Mouse (Mus musculus) spleen, postnatal 14 days (tissue): ENCODE results near the gene Setmar.

Experiments used
- DNase-seq, 2 experiments: peaks; one replicate each; pipeline ENCODE4 v3.0.0; 2021 to 2022; ENCODE audit warnings: low spot score in 2 of 2

The Setmar gene

DNA sequence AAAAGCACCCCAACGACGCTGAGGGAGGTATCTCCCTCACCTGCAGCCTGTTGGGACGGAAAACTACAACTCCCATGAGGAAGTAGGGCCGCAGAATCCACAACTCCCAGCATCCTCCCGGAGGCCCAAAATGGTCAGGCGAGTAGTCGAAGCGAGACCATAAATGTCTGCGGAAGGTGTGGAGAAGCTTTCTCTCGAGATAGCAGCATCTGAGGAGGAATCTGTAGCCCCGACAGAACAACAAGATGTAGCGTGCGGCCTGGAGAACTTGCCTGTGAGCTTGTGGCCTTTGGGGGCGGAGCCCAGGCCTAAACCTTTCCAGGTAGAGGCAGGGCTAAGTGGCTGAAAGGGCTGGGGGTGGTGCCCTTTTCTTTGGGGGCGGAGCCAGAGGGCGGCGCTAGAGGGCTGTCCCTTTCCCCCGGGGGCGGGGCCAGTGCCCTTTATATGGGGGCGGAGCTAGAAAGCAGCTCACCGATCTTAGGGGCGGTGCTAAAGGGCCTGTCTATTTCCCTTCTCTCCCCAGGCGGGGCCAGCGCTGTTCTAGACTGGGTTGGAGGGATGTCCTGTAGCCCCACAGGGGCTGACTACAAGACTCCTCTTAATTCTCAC lies at the start of gene Setmar:
Setmar (plus strand) TSS at position 128 of the 609 bp plus-strand sequence.
- peak; percentile 91 to 92 for DNase-seq

- DNase-seq = no peak
These were observed 43.2 kb upstream of the Setmar start for GRCm38 (mm10) chr6:108021646-108022045.

GRCm38 (mm10) chr6:108055041-108055440 lies 9.8 kb upstream of the Setmar start:
- DNase-seq = peak in 1 of 2 experiments; percentile 16

- no peak for DNase-seq
These were observed 8.9 kb upstream of the Setmar start for GRCm38 (mm10) chr6:108055946-108056345.

- no peak for DNase-seq
These were observed 7.5 kb upstream of the Setmar start for GRCm38 (mm10) chr6:108057353-108057752.

DNA sequence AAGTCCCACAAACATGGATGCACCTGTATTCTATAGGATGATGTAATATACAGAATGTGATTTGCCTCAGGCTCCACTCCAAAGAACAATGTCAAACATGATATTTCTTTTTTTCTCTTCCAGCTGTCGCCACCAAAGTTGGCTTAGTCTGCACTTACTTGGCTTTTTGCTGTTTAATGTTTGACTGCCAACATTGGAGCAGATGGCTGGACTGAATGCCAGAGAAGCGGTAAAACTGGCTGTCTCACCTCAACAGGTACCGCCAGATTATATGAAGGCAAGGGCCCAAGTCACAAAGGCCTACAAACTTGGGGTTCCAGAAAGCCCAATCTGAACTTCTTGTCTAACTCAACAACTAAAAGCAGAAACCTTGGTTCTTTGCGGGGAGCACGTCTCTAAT lies 6.8 kb upstream of the Setmar start:
- no peak for DNase-seq

- DNase-seq = no peak
These were observed 3.7 kb upstream of the Setmar start for GRCm38 (mm10) chr6:108061121-108061520.

- peak; percentile 11 to 61 for DNase-seq
These were observed 738 bp downstream of the Setmar start for GRCm38 (mm10) chr6:108065583-108065982.

GRCm38 (mm10) chr6:108070947-108071346 lies 6.1 kb downstream of the Setmar start:
- no peak for DNase-seq

- no peak for DNase-seq
These were observed 8.2 kb downstream of the Setmar start for GRCm38 (mm10) chr6:108073071-108073470.

- no peak for DNase-seq
These were observed 9.1 kb downstream of the Setmar start for GRCm38 (mm10) chr6:108073931-108074330.

- DNase-seq = no peak
These were observed 9.8 kb downstream of the Setmar start for GRCm38 (mm10) chr6:108074624-108075023.

GRCm38 (mm10) chr6:108075857-108076256 lies 11.0 kb downstream of the Setmar start:
- DNase-seq = no peak

DNA sequence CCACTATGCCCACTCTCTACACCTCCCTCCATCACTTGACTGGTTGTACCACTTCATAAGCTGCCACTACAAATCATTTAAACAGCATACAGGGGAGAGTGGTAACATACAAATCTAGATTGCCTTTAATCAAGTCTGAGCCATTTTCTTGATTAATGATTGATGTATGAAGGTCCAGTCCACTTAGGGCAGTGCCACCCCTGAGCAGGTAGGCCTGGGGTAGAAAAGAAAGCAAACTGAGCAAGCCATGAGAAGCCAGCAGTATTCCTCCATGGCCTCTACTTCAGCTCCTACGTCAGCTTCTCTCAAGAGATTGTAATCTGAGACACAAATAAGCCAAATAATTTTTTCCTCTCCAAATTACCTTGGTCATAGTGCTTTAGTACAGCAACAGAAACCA lies 26.5 kb downstream of the Setmar start:
- no peak for DNase-seq

DNA sequence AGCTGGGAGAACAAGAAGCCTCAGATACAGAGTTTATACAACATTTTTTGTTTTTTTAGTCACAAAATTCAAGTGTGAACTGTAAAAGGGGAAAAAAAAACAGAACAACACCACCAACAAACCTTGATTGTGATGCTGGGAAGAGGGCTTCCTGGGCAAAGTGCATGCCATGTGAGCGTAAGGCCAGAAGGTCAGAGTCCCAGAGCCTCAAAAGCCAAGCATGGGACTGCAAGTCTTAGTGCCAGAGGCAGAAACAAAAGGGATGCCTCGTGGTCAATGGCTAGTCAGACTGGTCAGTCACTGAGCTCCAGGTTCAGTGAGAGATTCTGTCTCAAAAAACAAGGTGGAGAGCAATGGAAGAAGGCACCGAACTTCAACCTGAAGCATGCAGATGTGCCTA lies 27.8 kb downstream of the Setmar start:
- no peak for DNase-seq

DNA sequence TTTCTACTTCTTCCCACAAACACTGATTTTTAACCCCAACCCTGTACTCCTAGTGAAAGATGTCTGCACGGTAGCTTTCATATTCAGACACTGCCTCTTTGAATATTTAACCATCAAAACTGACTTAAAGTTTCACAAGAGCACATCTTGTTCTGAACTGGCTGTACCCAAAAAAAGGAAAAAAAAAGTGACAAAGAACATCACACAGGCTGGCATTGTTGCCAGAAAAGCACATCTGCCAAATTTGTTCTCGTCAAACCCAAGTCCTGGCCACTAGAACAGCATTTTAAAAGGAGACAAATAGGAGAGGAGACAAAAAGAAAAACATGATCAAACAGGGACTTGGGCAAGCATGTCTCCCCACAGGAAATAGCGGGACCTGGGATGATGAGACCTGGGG lies 28.6 kb downstream of the Setmar start:
- no peak for DNase-seq

DNA sequence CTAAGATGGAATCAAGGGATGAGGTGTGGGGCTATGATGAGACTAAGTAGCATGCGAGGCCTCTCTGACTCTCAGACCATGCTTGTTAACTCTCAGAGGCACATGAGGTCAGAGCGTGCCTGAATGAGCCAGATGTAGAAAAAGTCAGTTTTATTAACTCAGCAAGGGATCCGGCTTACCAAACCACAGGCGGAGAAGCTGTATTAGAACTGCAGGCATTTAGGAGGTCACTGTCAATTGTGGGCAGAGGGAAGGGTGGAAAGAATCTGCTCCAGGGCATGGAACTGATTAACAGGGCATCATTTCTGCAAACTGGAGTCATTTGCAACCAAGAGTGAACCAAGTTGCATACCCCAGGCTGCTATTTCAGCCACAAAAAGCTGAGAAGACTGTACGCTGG lies 30.6 kb downstream of the Setmar start:
- DNase-seq = no peak

- DNase-seq = peak in 1 of 2 experiments; percentile 41
These were observed 33.5 kb downstream of the Setmar start for GRCm38 (mm10) chr6:108098171-108098845.

- no peak for DNase-seq
These were observed 34.0 kb downstream of the Setmar start for GRCm38 (mm10) chr6:108098846-108099217.

DNA sequence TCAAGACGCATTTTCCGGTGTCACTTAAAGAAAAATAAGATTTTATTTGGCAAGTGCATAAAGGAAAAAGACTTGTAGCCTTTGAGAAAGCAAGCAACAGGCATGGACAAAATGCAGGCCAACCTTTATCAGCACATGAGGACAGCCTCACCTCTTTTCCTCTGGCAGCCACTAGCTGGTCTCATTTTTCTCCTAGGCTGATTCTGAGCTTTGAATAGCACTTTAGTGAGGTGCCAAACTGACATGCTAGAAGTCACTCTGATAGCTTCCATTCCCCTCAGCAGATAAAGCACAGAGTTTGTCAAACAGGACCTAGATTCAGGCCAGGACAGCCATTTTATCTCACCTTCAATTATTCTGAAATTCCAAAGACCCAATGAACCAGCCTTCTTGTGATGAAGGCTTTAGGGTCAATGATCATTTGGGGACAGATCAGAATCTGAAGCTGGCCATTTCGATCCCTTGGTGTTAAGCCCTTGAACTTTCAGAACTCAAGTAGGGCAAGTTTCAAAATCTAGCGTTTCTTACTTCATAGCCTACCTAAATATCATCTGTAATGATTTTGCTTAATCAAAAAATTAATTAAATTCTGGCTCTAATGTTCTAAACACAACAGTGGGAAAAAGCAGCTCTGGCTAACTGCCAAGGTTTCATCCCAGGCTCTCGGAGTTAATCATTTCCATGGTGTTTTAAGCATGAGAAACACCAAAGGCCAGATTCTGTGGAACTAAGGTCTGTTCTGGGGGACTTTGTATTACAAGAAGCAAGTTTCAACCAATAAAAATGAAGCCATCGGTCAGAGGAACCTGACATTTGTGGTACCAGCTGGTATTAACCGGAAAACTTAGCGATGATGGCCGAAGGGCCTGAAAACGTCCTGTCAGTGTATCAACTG lies 37.3 kb downstream of the Setmar start:
- DNase-seq = no peak

GRCm38 (mm10) chr6:108107376-108107775 lies 42.5 kb downstream of the Setmar start:
- DNase-seq = no peak

GRCm38 (mm10) chr6:108110336-108110735 lies 45.5 kb downstream of the Setmar start:
- no peak for DNase-seq

DNA sequence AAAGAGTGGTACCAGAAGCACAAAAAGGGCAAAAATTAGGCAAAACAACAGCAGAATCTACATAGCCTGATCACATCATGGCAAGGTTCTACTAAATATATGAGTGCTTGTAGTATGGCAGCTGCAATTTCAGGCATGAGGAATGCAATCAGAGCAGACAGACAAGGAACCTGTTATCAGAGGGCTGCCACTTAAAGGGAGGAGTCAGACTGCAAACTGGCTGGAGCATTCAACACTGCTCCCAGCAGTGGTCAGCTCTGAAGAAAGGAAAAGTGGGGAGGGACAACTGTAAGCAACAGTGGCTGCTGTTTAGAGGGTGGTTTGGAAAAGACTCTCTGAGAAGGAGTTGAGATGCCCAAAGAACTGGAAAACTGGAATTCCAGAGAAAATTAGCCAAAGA lies 46.8 kb downstream of the Setmar start:
- no peak for DNase-seq
